25 mouse cellular contexts compared by ENCODE assay signal in the genomic region with DNA sequence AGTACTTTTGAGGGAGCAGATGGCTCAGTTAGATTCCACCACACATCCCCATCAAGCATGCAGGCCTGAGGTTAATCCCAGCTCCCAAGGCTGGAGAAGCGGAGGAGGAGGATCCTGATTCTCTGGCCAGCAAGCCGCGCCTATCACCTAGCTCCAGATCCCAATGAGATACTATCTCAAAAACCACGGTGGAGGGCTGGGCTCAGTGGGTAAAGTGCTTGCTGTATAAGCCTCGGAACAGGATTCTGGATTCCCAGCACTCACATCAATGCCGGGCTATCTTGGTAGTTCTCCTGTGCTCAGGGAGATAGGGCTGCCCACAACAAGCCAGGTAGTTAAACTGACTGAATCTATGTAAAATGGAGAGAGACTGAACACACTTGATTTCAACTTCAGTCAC. TPM values are rescaled to one million over a fixed set of nuclear protein-coding genes. Genes with fewer than 3 reads are reported as not detected.
DNase-seq lines count a peak whose midpoint lies in the region; ATAC-seq and TF ChIP-seq lines count a peak whose summit lies in the region.
"Had no signal": no experiment of that assay in that cellular context is flagged by ENCODE, and none has a peak within 500 bp of the region (broad histone marks: within the 10 kb centered on the region; RNA-seq: fewer than 3 reads in every experiment).

No protein-coding gene starts in this region.

- H3K79me2 ChIP-seq in heart, adult 2 months (replicated peaks; ENCODE audit: control insufficient read depth, insufficient read depth, low read length): no peaks in the 10 kb centered on the region

- no peak overlapping the region for H3K27ac ChIP-seq in heart, adult 2 months
- H3K27ac ChIP-seq in liver, embryonic 14.5 days: no peak overlapping the region
- H3K27ac ChIP-seq in hindbrain, embryonic 12.5 days: no peak overlapping the region
- H3K27ac ChIP-seq: embryonic facial prominence, embryonic 10.5 days; embryonic facial prominence, embryonic 12.5 days; forebrain, embryonic 13.5 days; forebrain, embryonic 15.5 days had no signal

- peaks cover 2% of the 10 kb centered on the region; the same call in 1 of the 2 replicates for H3K4me1 ChIP-seq in heart, adult 2 months (ENCODE audit: control insufficient read depth, insufficient read depth, low read length)
- no peaks in the 10 kb centered on the region for H3K4me1 ChIP-seq in liver, embryonic 14.5 days (replicated peaks; ENCODE audit: control insufficient read depth in 2 of 2, insufficient read depth in 2 of 2, low read length in 1 of 2)
- H3K4me1 ChIP-seq in G1E (ENCODE audit: insufficient read depth, low read depth, low read length): peaks cover 39% of the 10 kb centered on the region
- no peaks in the 10 kb centered on the region for H3K4me1 ChIP-seq in hindbrain, embryonic 12.5 days
- H3K4me1 ChIP-seq: embryonic facial prominence, embryonic 10.5 days; embryonic facial prominence, embryonic 12.5 days; forebrain, embryonic 13.5 days; forebrain, embryonic 15.5 days had no signal

- H3K36me3 ChIP-seq in heart, adult 2 months (ENCODE audit: control insufficient read depth, insufficient read depth, low read length): peaks cover 7% of the 10 kb centered on the region
- H3K36me3 ChIP-seq in liver, embryonic 14.5 days (replicated peaks; ENCODE audit: control insufficient read depth, insufficient read depth, low read depth): peaks cover 35% of the 10 kb centered on the region
- peaks cover 87% of the 10 kb centered on the region for H3K36me3 ChIP-seq in G1E (replicated peaks)
- H3K36me3 ChIP-seq in hindbrain, embryonic 12.5 days: peaks cover 73% of the 10 kb centered on the region

- no peak overlapping the region for H3K4me3 ChIP-seq in heart, adult 2 months
- H3K4me3 ChIP-seq in liver, embryonic 14.5 days (ENCODE audit: insufficient read depth in 1 of 2, low read depth in 2 of 2, low read length in 2 of 2): no peak overlapping the region
- H3K4me3 ChIP-seq in G1E (ENCODE audit: low read depth, low read length): no peak overlapping the region; the same call in 1 of the 2 replicates
- H3K4me3 ChIP-seq in hindbrain, embryonic 12.5 days: no peak overlapping the region
- H3K4me3 ChIP-seq: embryonic facial prominence, embryonic 10.5 days; embryonic facial prominence, embryonic 12.5 days; forebrain, embryonic 13.5 days; forebrain, embryonic 15.5 days had no signal

- WGBS in heart, adult 2 months: 84% methylated on average over 6 of the region's 6 CpGs
- 48% methylated on average over 6 of the region's 6 CpGs for WGBS in liver, embryonic 14.5 days (ENCODE audit: insufficient replicate concordance)
- 87% methylated on average over 6 of the region's 6 CpGs for WGBS in hindbrain, embryonic 12.5 days

- peak; percentile 67 for DNase-seq in heart, adult 11 months
- no peak for DNase-seq in heart, adult 2 months
- DNase-seq in liver, embryonic 14.5 days (ENCODE audit: low read depth in 3 of 3, low spot score in 3 of 3): no peak
- DNase-seq in liver (no peak), G1E (ENCODE audit: low spot score) (no peak)
- no peak for DNase-seq in left cerebral cortex, postnatal 10 days (ENCODE audit: extremely low spot score in 1 of 2, low spot score in 2 of 2)
- DNase-seq: adrenal gland, adult 8-10 months; adrenal gland, postnatal 14 days; adrenal gland, postnatal 36 days; B cell, adult 2 months; cerebellum, adult 11-12 months; cerebellum, adult 2 months; cerebellum, adult 9-10 months; cerebellum, postnatal 10 days; cerebellum, postnatal 25 days had no signal

- TF ChIP-seq CTCF in heart, adult 2 months (IDR thresholded peaks at IDR 0.05): no peak
- no peak for TF ChIP-seq CTCF in liver, embryonic 14.5 days (IDR thresholded peaks at IDR 0.05; ENCODE audit: low read depth)
- TF ChIP-seq CTCF in G1E (IDR thresholded peaks at IDR 0.05; ENCODE audit: low read depth, low read length): no peak

- H3K9ac ChIP-seq in heart, adult 2 months (ENCODE audit: low read depth, low read length): no peak overlapping the region
- H3K9ac ChIP-seq in liver, embryonic 14.5 days (replicated peaks): no peak overlapping the region
- no peak overlapping the region for H3K9ac ChIP-seq in hindbrain, embryonic 12.5 days
- H3K9ac ChIP-seq: embryonic facial prominence, embryonic 12.5 days; forebrain, embryonic 13.5 days; forebrain, embryonic 15.5 days had no signal

- H3K4me2 ChIP-seq in liver, embryonic 14.5 days (ENCODE audit: low read depth): no peak overlapping the region
- H3K4me2 ChIP-seq in hindbrain, embryonic 12.5 days (replicated peaks): no peak overlapping the region
- H3K4me2 ChIP-seq: embryonic facial prominence, embryonic 12.5 days; forebrain, embryonic 13.5 days; forebrain, embryonic 15.5 days had no signal

- intact Hi-C loops in heart, adult 2 months (cut with DNase I): no loop called here
- intact Hi-C loops in left cerebral cortex, postnatal 10 days (cut with DNase I): loop anchor here (5.0 to 10.0 kb wide), 2 partner anchors 73 to 241 kb away; no protein-coding TSS in a partner anchor

- no peaks in the 10 kb centered on the region for H3K9me3 ChIP-seq in liver, embryonic 14.5 days (ENCODE audit: control insufficient read depth, low read length)
- no peaks in the 10 kb centered on the region for H3K9me3 ChIP-seq in G1E (replicated peaks)
- no peaks in the 10 kb centered on the region for H3K9me3 ChIP-seq in hindbrain, embryonic 12.5 days (replicated peaks)
- H3K9me3 ChIP-seq: embryonic facial prominence, embryonic 10.5 days; embryonic facial prominence, embryonic 12.5 days; forebrain, embryonic 13.5 days; forebrain, embryonic 15.5 days had no signal

- H3K27me3 ChIP-seq in heart, adult 2 months (ENCODE audit: control insufficient read depth, insufficient read depth, low read length): no peaks in the 10 kb centered on the region
- no peaks in the 10 kb centered on the region for H3K27me3 ChIP-seq in liver, embryonic 14.5 days (ENCODE audit: control insufficient read depth, insufficient read depth, low read length)
- H3K27me3 ChIP-seq in G1E (ENCODE audit: insufficient read depth, low read length): no peaks in the 10 kb centered on the region
- H3K27me3 ChIP-seq in hindbrain, embryonic 12.5 days: no peaks in the 10 kb centered on the region
- H3K27me3 ChIP-seq: CH12.LX; embryonic facial prominence, embryonic 12.5 days; forebrain, embryonic 13.5 days; forebrain, embryonic 15.5 days; Patski had no signal

- no peak for TF ChIP-seq EP300 in heart, adult 2 months (IDR thresholded peaks at IDR 0.05; ENCODE audit: insufficient read depth, low read depth, low read length)
- TF ChIP-seq EP300 in liver, embryonic 14.5 days (IDR thresholded peaks at IDR 0.05; ENCODE audit: low read depth): no peak

- 0 out of 2 replicates have a peak, but pooled peaks have one; percentile 15 for ATAC-seq in liver, embryonic 14.5 days (ENCODE audit: insufficient read depth)
- peak; percentile 70 for ATAC-seq in G1E (ENCODE audit: extremely low read depth, insufficient number of reproducible peaks, low FRiP score, poor library complexity, severe bottlenecking)
- ATAC-seq in megakaryocyte progenitor cell, adult 5-6 weeks (replicated peaks; ENCODE audit: poor library complexity): peak; percentile 50
- no peak for ATAC-seq in hindbrain, embryonic 12.5 days (ENCODE audit: low FRiP score)
- ATAC-seq: activated CD4-positive, CD25-positive, alpha-beta regulatory T cell, adult 4 months; CD4-positive, CD25-positive, alpha-beta regulatory T cell, adult 4 months; forebrain, embryonic 13.5 days; forebrain, embryonic 15.5 days; Patski had no signal

- TF ChIP-seq POLR2A in heart, adult 2 months (IDR thresholded peaks at IDR 0.05; ENCODE audit: insufficient read depth, low read depth, low read length): no peak

RNA-seq across cellular contexts. Expression of gene Cdk7, which starts 15.3 kb away (rescaled TPM):
- total RNA-seq in heart, adult 2 months (2021): 10 to 100 TPM; 21.7 to 24.0 TPM
- polyA plus RNA-seq in heart, adult 2 months (2012; rRNA removed): 11.2 and 18.2 TPM in 2 replicates
- 11.7 and 16.6 TPM in 2 replicates for polyA plus RNA-seq in liver, embryonic 14.5 days (2012; rRNA removed)
- polyA plus RNA-seq in liver, embryonic 14.5 days (2014; fragmentation: Nextera tagmentation; extraction: Ambion mirVana): 36.7 and 40.2 TPM in 2 replicates
- total RNA-seq in G1E (2014; fragmentation: Nextera tagmentation) (65.8 and 66.2 TPM in 2 replicates), G1E (2017) (106 and 107 TPM in 2 replicates)
- 11.3 and 28.8 TPM in 2 replicates for polyA plus RNA-seq in G1E (2012)
- total RNA-seq in megakaryocyte progenitor cell, adult 5-6 weeks (2015): 55.6 and 55.9 TPM in 2 replicates
- total RNA-seq in megakaryocyte progenitor cell, adult 5-6 weeks (2017): 51.1 and 56.8 TPM in 2 replicates
- total RNA-seq in left cerebral cortex, postnatal 10 days (2021): 10 to 100 TPM; 33.6 to 37.3 TPM
- 71.2 and 74.1 TPM in 2 replicates for polyA plus RNA-seq in hindbrain, embryonic 12.5 days (2016; fragmentation: Nextera tagmentation; extraction: Ambion mirVana)

RNA-seq across cellular contexts. Expression of gene Mrps36, which starts 29.0 kb away (rescaled TPM):
- 100 to 1,000 TPM; 185 to 206 TPM for total RNA-seq in heart, adult 2 months (2021)
- 161 and 254 TPM in 2 replicates for polyA plus RNA-seq in heart, adult 2 months (2012; rRNA removed)
- 33.5 and 56.1 TPM in 2 replicates for polyA plus RNA-seq in liver, embryonic 14.5 days (2012; rRNA removed)
- 135 and 150 TPM in 2 replicates for polyA plus RNA-seq in liver, embryonic 14.5 days (2014; fragmentation: Nextera tagmentation; extraction: Ambion mirVana)
- total RNA-seq in G1E (2014; fragmentation: Nextera tagmentation) (95.1 and 106 TPM in 2 replicates), G1E (2017) (210 and 276 TPM in 2 replicates)
- polyA plus RNA-seq in G1E (2012): 238 and 317 TPM in 2 replicates
- total RNA-seq in megakaryocyte progenitor cell, adult 5-6 weeks (2015): 86.2 and 90.4 TPM in 2 replicates
- total RNA-seq in megakaryocyte progenitor cell, adult 5-6 weeks (2017): 73.0 and 75.8 TPM in 2 replicates
- 10 to 100 TPM; 65.3 to 65.6 TPM for total RNA-seq in left cerebral cortex, postnatal 10 days (2021)
- polyA plus RNA-seq in hindbrain, embryonic 12.5 days (2016; fragmentation: Nextera tagmentation; extraction: Ambion mirVana): 111 and 118 TPM in 2 replicates

RNA-seq across cellular contexts. Expression of gene Ccdc125, which starts 46.0 kb away (rescaled TPM):
- under 1 TPM; 0.32 to 0.39 TPM for total RNA-seq in heart, adult 2 months (2021)
- polyA plus RNA-seq in heart, adult 2 months (2012; rRNA removed): 0.59 and 0.70 TPM in 2 replicates
- 1.8 and 3.7 TPM in 2 replicates for polyA plus RNA-seq in liver, embryonic 14.5 days (2012; rRNA removed)
- polyA plus RNA-seq in liver, embryonic 14.5 days (2014; fragmentation: Nextera tagmentation; extraction: Ambion mirVana): 3.4 and 4.2 TPM in 2 replicates
- total RNA-seq in G1E (2014; fragmentation: Nextera tagmentation) (not detected in 2 replicates), G1E (2017) (0.06 TPM in 1 of 2 replicates, not detected in the other)
- not detected in 2 replicates for polyA plus RNA-seq in G1E (2012)
- total RNA-seq in megakaryocyte progenitor cell, adult 5-6 weeks (2015): 24.0 and 28.2 TPM in 2 replicates
- total RNA-seq in megakaryocyte progenitor cell, adult 5-6 weeks (2017): 48.0 and 48.1 TPM in 2 replicates
- under 1 TPM; 0.47 to 0.79 TPM for total RNA-seq in left cerebral cortex, postnatal 10 days (2021)
- polyA plus RNA-seq in hindbrain, embryonic 12.5 days (2016; fragmentation: Nextera tagmentation; extraction: Ambion mirVana): 3.4 and 3.6 TPM in 2 replicates

Comparison
In these comparisons a context has a peak if more than half of its experiments do, and no peak if none do; other contexts are left out.
1. RNA of gene Ccdc125, which starts 46.0 kb away (total RNA-seq): 24.0 to 48.1 TPM in megakaryocyte progenitor cell, adult 5-6 weeks; 0.47 to 0.79 TPM in left cerebral cortex, postnatal 10 days, 0.32 to 0.39 TPM in heart, adult 2 months and 0.06 TPM in G1E; every median in the first group is over 10 times any median in the second.